Mouse (Mus musculus) small intestine, adult 2 months (tissue): ENCODE data around the gene Mgme1. TPM values are rescaled to one million over a fixed set of nuclear protein-coding genes. Genes with fewer than 3 reads are reported as not detected.

Experiments used
- H3K27ac ChIP-seq: fragments of 200-500 bp; 2 replicates; pipeline ENCODE4 v1.5.1; 2012; ENCODE audit warnings: low read depth, low read length, control low read depth, inconsistent platforms; ENCODE audit not compliant: insufficient read depth
- H3K27me3 ChIP-seq: fragments of 200-500 bp; 2 replicates; pipeline ENCODE4 v1.6.1; 2012; ENCODE audit warnings: mild to moderate bottlenecking, moderate library complexity, low read length, inconsistent platforms; ENCODE audit not compliant: control insufficient read depth, insufficient read depth
- H3K36me3 ChIP-seq: fragments of 200-500 bp; 2 replicates; pipeline ENCODE4 v1.6.1; 2012; ENCODE audit warnings: mild to moderate bottlenecking, low read length, control low read depth, inconsistent platforms; ENCODE audit not compliant: control insufficient read depth, insufficient read depth
- H3K4me1 ChIP-seq: fragments of 200-500 bp; 2 replicates; pipeline ENCODE4 v1.6.1; 2012; ENCODE audit warnings: low read length, inconsistent platforms, mixed read lengths; ENCODE audit not compliant: control insufficient read depth, insufficient read depth, insufficient read length
- H3K4me3 ChIP-seq: fragments of 200-500 bp; 2 replicates; pipeline ENCODE4 v1.5.1; 2012; ENCODE audit warnings: low read depth, mild to moderate bottlenecking, control low read depth, inconsistent platforms, low read length, moderate library complexity
- CTCF ChIP-seq: fragments of 200-500 bp; IDR thresholded peaks from 2 replicates; pipeline ENCODE4 v1.5.1; 2012; ENCODE audit warnings: low read depth, mild to moderate bottlenecking, control low read depth, inconsistent platforms, low read length, moderate library complexity, mixed read lengths; ENCODE audit not compliant: insufficient replicate concordance, insufficient read length; ENCODE audit errors: extremely low read depth
- POLR2A ChIP-seq: fragments of 200-500 bp; IDR thresholded peaks from 2 replicates; pipeline ENCODE4 v1.6.1; 2012; ENCODE audit warnings: low read depth, mild to moderate bottlenecking, control low read depth, inconsistent platforms, low read length, moderate library complexity
- WGBS: fragments of 180-500 bp; shearing (Covaris S2); methylation state at CpG from one replicate; pipeline ENCODE4 v1.1.7; 2018; 5-methylcytosine and 5-hydroxymethylcytosine counted together
- polyA plus RNA-seq: library from polyadenylated mRNA; depleted of rRNA; stranded (reverse); fragments of >200 nt; gene quantifications from 2 replicates; pipeline ENCODE4 v1.2.3, GENCODE M21; 2012

Mgme1 gene
- polyA plus RNA-seq, 1 experiment: 1.9 TPM

DNA sequence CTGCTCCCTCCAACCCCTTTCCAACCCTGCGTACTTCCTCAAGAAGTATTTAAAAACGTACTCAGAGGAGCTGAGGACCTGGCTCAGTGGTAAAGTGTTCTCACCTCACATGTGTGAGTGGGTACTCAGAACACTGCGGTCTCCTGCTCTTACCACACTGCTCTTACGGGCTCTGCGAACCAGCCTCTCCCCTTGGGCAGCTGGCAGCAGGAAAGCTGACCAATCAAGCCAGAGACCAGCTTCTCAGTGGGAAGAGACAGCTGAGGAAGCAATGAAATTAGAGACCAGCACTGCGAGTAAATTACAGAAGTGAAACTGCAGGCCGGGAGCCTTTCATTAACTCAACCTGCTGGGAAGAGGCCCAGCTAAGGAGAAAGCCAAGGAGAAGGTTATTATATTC lies 25.0 kb upstream of the Mgme1 start:
- peaks cover 10% of the 10 kb centered on the region; the same call in 1 of the 2 replicates for H3K4me1 ChIP-seq
- peaks cover 13% of the 10 kb centered on the region for H3K36me3 ChIP-seq
- no peak overlapping the region for H3K4me3 ChIP-seq
- peak overlapping the region; percentile 21 for H3K27ac ChIP-seq
- H3K27me3 ChIP-seq: no peaks in the 10 kb centered on the region
- no peak for TF ChIP-seq CTCF
- no peak for TF ChIP-seq POLR2A
- 66% methylated on average over 7 of the region's 7 CpGs for WGBS

GRCm38 (mm10) chr2:144246270-144246669 lies 24.2 kb upstream of the Mgme1 start:
- Histone ChIP-seq H3K27me3 (no peaks in the 10 kb centered on the region), H3K27ac (peak overlapping the region; percentile 21; the same call in 1 of the 2 replicates), H3K4me3 (no peak overlapping the region), H3K4me1 (peaks cover 10% of the 10 kb centered on the region; the same call in 1 of the 2 replicates), H3K36me3 (peaks cover 19% of the 10 kb centered on the region)
- TF ChIP-seq POLR2A (no peak), CTCF (no peak)
- 78% methylated on average over 2 of the region's 2 CpGs for WGBS

DNA sequence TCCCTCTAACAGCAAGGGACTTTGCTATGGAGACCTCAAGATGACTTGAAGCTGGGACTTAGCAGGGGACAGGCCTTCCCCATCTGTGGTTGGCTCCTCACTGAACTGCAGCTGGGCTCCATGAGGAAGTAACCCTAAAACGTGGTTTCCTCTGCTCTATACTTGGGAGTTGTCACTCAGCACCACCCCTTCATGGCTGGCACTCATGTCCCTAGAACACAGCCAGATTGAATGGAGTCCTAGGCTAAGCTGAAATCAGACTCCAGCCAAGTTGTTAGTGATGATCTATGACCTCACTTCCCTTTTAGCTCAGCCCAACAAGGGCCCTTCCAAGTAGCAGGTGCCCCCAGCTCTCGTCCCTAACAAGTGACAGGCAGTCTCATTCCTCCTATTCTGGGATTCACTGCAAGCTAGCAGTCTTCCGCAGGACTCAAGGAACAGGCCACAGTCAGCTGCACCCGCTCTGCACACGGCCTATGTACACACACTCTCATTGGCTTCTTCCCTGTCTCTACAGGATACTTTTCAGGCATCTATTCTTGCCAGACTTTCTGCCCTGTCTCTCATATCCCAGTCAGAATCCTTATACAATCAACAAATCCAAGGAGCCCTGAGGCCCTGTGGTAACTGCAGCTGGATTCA lies 23.0 kb upstream of the Mgme1 start:
- no peaks in the 10 kb centered on the region for H3K27me3 ChIP-seq
- H3K4me3 ChIP-seq: no peak overlapping the region
- WGBS: 28% methylated on average over 5 of the region's 5 CpGs
- TF ChIP-seq CTCF (no peak), POLR2A (no peak)
- H3K27ac ChIP-seq: peak overlapping the region; percentile 48; the same call in 1 of the 2 replicates
- H3K4me1 ChIP-seq: peaks cover 10% of the 10 kb centered on the region; the same call in 1 of the 2 replicates
- H3K36me3 ChIP-seq: peaks cover 25% of the 10 kb centered on the region

DNA sequence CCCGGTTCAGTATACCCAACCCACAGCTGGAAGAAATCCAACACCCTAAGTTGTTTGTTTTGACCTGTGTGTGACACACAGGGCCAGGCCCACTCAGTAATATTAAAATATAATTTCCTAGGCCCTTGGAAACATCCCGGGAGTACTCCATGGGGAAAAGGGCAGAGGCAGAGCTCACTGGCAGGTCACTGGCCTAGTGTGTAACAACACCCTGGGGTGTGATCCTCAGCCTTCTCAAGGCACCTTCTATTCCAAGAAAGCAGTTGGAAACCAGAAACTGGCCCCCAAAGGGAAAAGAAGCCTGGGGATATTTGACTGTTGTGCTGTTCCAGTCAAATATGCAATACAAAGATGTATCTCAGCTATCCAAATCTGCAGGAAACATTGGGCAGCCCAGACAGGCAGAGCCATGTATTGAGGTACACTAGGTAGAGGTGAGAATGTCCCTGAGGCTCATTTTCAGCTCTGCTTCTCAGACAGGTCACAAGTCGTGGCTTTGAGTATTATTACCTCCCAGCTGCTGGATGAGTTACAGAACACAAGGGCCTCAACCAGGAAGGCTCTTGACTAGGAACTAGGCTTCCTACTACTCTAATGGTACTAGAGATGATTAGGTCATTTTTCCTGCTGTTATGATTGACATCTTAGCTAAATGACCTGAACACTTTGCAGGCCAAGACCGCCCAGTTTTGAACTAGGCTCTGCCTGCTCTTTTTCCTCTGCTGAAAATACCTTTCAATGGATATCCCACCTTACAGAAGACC lies 21.7 kb upstream of the Mgme1 start:
- no peak overlapping the region for H3K4me3 ChIP-seq
- H3K4me1 ChIP-seq: peaks cover 10% of the 10 kb centered on the region; the same call in 1 of the 2 replicates
- peaks cover 37% of the 10 kb centered on the region for H3K36me3 ChIP-seq
- WGBS: 33% methylated on average over 4 of the region's 4 CpGs
- no peaks in the 10 kb centered on the region for H3K27me3 ChIP-seq
- TF ChIP-seq POLR2A (no peak), CTCF (no peak)
- no peak overlapping the region for H3K27ac ChIP-seq

DNA sequence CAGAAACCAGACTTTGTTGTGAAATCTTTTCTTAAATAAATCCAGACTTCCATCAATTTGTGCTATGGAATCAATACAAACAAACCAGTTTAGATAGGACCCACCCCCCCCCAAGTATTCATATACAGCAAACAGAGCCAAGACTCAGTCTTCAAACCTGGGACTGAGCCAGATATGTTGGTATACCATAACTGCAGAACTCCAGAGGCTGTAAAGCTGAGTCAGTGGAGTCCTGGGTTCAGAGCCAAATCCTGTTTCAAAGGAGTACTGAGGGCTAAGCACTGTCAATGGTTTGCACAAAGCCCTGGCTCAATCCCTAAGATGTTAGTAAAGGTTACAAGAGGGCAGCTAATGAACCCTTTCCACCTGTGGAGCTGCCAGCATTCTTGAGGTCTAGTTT lies 20.4 kb upstream of the Mgme1 start:
- Histone ChIP-seq H3K36me3 (peaks cover 50% of the 10 kb centered on the region), H3K27me3 (no peaks in the 10 kb centered on the region), H3K4me1 (peaks cover 10% of the 10 kb centered on the region; the same call in 1 of the 2 replicates), H3K27ac (no peak overlapping the region), H3K4me3 (no peak overlapping the region)
- TF ChIP-seq POLR2A (no peak), CTCF (no peak)

GRCm38 (mm10) chr2:144262837-144263236 lies 7.6 kb upstream of the Mgme1 start:
- TF ChIP-seq POLR2A (no peak), CTCF (no peak)
- Histone ChIP-seq H3K27me3 (no peaks in the 10 kb centered on the region), H3K36me3 (peaks cover 31% of the 10 kb centered on the region), H3K4me3 (no peak overlapping the region), H3K4me1 (peaks cover 6% of the 10 kb centered on the region; the same call in 1 of the 2 replicates), H3K27ac (no peak overlapping the region)
- WGBS: 48% methylated on average over 2 of the region's 2 CpGs
